Mouse (Mus musculus) CH12.LX (cell line): Measurements from ENCODE around the gene Nptn. TPM values are rescaled to one million over a fixed set of nuclear protein-coding genes. Genes with fewer than 3 reads are reported as not detected.

Source experiments
- DNase-seq: peaks from one replicate; pipeline ENCODE4 v3.0.0-alpha.2; 2013; ENCODE audit errors: extremely low read depth
- H3K27ac ChIP-seq: 2 replicates; pipeline ENCODE4 v1.5.1; 2012; ENCODE audit warnings: low read depth, mild to moderate bottlenecking, control low read depth, moderate library complexity; ENCODE audit not compliant: insufficient read depth
- H3K27me3 ChIP-seq: replicated peaks from 2 replicates; pipeline ENCODE3; 2012; ENCODE audit warnings: inconsistent platforms
- H3K36me3 ChIP-seq, 2 experiments: replicated peaks in 1 of 2; 2 replicates each; pipeline versions ENCODE3 to v1.6.1; 2012; ENCODE audit warnings: inconsistent platforms in 1 of 2, low read length in 1 of 2, mild to moderate bottlenecking in 1 of 2, mixed read lengths in 1 of 2, moderate library complexity in 1 of 2; ENCODE audit not compliant: control insufficient read depth in 1 of 2, insufficient read depth in 1 of 2
- H3K4me1 ChIP-seq, 2 experiments: 2 replicates each; pipeline ENCODE4 v1.6.1; 2012; ENCODE audit warnings: inconsistent platforms in 1 of 2, moderate library complexity in 1 of 2; ENCODE audit not compliant: insufficient read depth in 2 of 2, control insufficient read depth in 1 of 2
- H3K4me2 ChIP-seq: 2 replicates; pipeline ENCODE4 v1.6.1; 2012; ENCODE audit warnings: low read depth, mild to moderate bottlenecking, control low read depth; ENCODE audit not compliant: poor library complexity, insufficient read depth, severe bottlenecking
- H3K4me3 ChIP-seq, 3 experiments: fragments of 150-350 bp in 1 of 3; sonication (generic) in 1 of 3; replicated peaks in 1 of 3; 2 replicates each; pipeline versions ENCODE3 to v1.5.1; 2011 to 2012; ENCODE audit warnings: low read depth in 2 of 3, low read length in 2 of 3, mild to moderate bottlenecking in 2 of 3, moderate library complexity in 2 of 3, control low read depth in 1 of 3, improper control_type of control experiment in 1 of 3, inconsistent platforms in 1 of 3, mixed read lengths in 1 of 3; ENCODE audit not compliant: poor library complexity in 1 of 3
- H3K79me2 ChIP-seq: replicated peaks from 2 replicates; pipeline ENCODE4 v1.6.1; 2012; ENCODE audit warnings: mild to moderate bottlenecking, moderate library complexity; ENCODE audit not compliant: control insufficient read depth, poor library complexity, insufficient read depth, severe bottlenecking; ENCODE audit errors: extremely low read depth
- H3K9ac ChIP-seq: 2 replicates; pipeline ENCODE4 v1.6.1; 2012; ENCODE audit warnings: low read depth, mild to moderate bottlenecking, control low read depth, moderate library complexity; ENCODE audit not compliant: insufficient read depth
- H3K9me3 ChIP-seq: replicated peaks from 2 replicates; pipeline ENCODE3; 2012; ENCODE audit warnings: low read length, inconsistent platforms, mixed read lengths
- CHD1 ChIP-seq: IDR thresholded peaks from 2 replicates; pipeline ENCODE4 v1.6.1; 2012; ENCODE audit warnings: low read depth, low read length, improper control_type of control experiment, inconsistent platforms
- CTCF ChIP-seq, 2 experiments: IDR thresholded peaks in 1 of 2; conservative IDR thresholded peaks in 1 of 2; 2 replicates each; pipeline ENCODE4 v1.5.1; 2011 to 2012; ENCODE audit warnings: low read depth in 2 of 2, low read length in 2 of 2, improper control_type of control experiment in 1 of 2, inconsistent platforms in 1 of 2, mild to moderate bottlenecking in 1 of 2, moderate library complexity in 1 of 2
- ETS1 ChIP-seq: conservative IDR thresholded peaks from 2 replicates; pipeline ENCODE4 v1.6.1; 2012; ENCODE audit warnings: low read depth, mild to moderate bottlenecking, inconsistent platforms, low read length, improper control_type of control experiment, moderate library complexity
- HCFC1 ChIP-seq: IDR thresholded peaks from 2 replicates; pipeline ENCODE4 v1.6.1; 2012; ENCODE audit warnings: low read depth, mild to moderate bottlenecking, inconsistent platforms, low read length, improper control_type of control experiment
- MAX ChIP-seq: IDR thresholded peaks from 2 replicates; pipeline ENCODE4 v1.6.1; 2011; ENCODE audit warnings: low read length, improper control_type of control experiment
- MEF2A ChIP-seq: IDR thresholded peaks from 2 replicates; pipeline ENCODE4 v1.6.1; 2014; ENCODE audit warnings: low read depth, mild to moderate bottlenecking, inconsistent platforms, low read length, improper control_type of control experiment, borderline replicate concordance
- MXI1 ChIP-seq: IDR thresholded peaks from 2 replicates; pipeline ENCODE4 v1.6.1; 2011; ENCODE audit warnings: mild to moderate bottlenecking, low read depth, low read length, improper control_type of control experiment
- MYC ChIP-seq: IDR thresholded peaks from 2 replicates; pipeline ENCODE4 v1.6.1; 2011; ENCODE audit warnings: low read depth, mild to moderate bottlenecking, improper control_type of control experiment, low read length
- NELFE ChIP-seq: IDR thresholded peaks from 2 replicates; pipeline ENCODE4 v1.6.1; 2011; ENCODE audit warnings: low read depth, low read length, improper control_type of control experiment
- POLR2A ChIP-seq: IDR thresholded peaks from 2 replicates; pipeline ENCODE4 v1.6.1; 2011; ENCODE audit warnings: low read depth, mild to moderate bottlenecking, improper control_type of control experiment, low read length
- RAD21 ChIP-seq: IDR thresholded peaks from 2 replicates; pipeline ENCODE4 v1.6.1; 2011; ENCODE audit warnings: low read depth, mild to moderate bottlenecking, low read length, improper control_type of control experiment, moderate library complexity
- SMC3 ChIP-seq: IDR thresholded peaks from 2 replicates; pipeline ENCODE4 v1.6.1; 2011; ENCODE audit warnings: low read depth, low read length, improper control_type of control experiment
- TCF12 ChIP-seq: IDR thresholded peaks from 2 replicates; pipeline ENCODE4 v1.6.1; 2014; ENCODE audit warnings: low read depth, mild to moderate bottlenecking, inconsistent platforms, low read length, improper control_type of control experiment
- UBTF ChIP-seq: IDR thresholded peaks from 2 replicates; pipeline ENCODE4 v1.6.1; 2012; ENCODE audit warnings: low read depth, mild to moderate bottlenecking, inconsistent platforms, low read length, improper control_type of control experiment, moderate library complexity
- ZKSCAN1 ChIP-seq: IDR thresholded peaks from 2 replicates; pipeline ENCODE4 v1.6.1; 2012; ENCODE audit warnings: low read depth, inconsistent platforms, low read length, improper control_type of control experiment, borderline replicate concordance
- ZMIZ1 ChIP-seq: IDR thresholded peaks from 2 replicates; pipeline ENCODE4 v1.6.1; 2012; ENCODE audit warnings: low read depth, mild to moderate bottlenecking, inconsistent platforms, low read length, improper control_type of control experiment
- ZNF384 ChIP-seq: IDR thresholded peaks from 2 replicates; pipeline ENCODE4 v1.6.1; 2012; ENCODE audit warnings: low read depth, low read length, improper control_type of control experiment, inconsistent platforms
- dilution Hi-C: fragments of 300-500 bp; cut with MboI; formaldehyde crosslinking; loops from 2 replicates; pipeline ENCODE4 v1.14.3; 2020; ENCODE audit warnings: low sequenced_read_pairs; ENCODE audit not compliant: extremely low pct_unique_long_range_greater_than_20kb, extremely low pct_ligation_motif_present
- in situ Hi-C: fragments of 300-500 bp; cut with MboI; formaldehyde crosslinking; loops from 3 replicates; pipeline ENCODE4 v1.14.3; 2019; ENCODE audit warnings: low sequenced_read_pairs, low pct_ligation_motif_present, low pct_unique_long_range_greater_than_20kb, mixed read lengths
- polyA plus RNA-seq: library from polyadenylated mRNA; unstranded; fragments of >175 nt; gene quantifications from 2 replicates; pipeline ENCODE4 v1.2.1, GENCODE M21; 2012; ENCODE audit warnings: low read depth; ENCODE audit not compliant: insufficient read length
- total RNA-seq, 2 experiments: library from RNA; depleted of rRNA; stranded (reverse); fragments of 300-350 nt in 1 of 2; fragments of >200 nt in 1 of 2; gene quantifications; 2 replicates each; pipeline ENCODE4 v1.2.3; 2012 to 2014

Nptn gene
- total and polyA plus RNA-seq, 3 experiments = 48.4 to 184 (median 175) TPM

- Histone ChIP-seq H3K9me3 (no peaks in the 10 kb centered on the region), H3K4me3 (no peak overlapping the region), H3K79me2 (no peaks in the 10 kb centered on the region), H3K36me3 (no peaks in the 10 kb centered on the region), H3K4me2 (no peak overlapping the region), H3K9ac (no peak overlapping the region), H3K27ac (no peak overlapping the region), H3K4me1 (no peaks in the 10 kb centered on the region), H3K27me3 (no peaks in the 10 kb centered on the region)
- dilution Hi-C loops (no loop called here), in situ Hi-C loops (loop anchor here (25.0 kb wide), 1 partner anchor 716 kb away; the partner anchor contains the start of gene Adpgk)
- TF ChIP-seq NELFE = no peak
- no peak for TF ChIP-seq MEF2A
- TF ChIP-seq ZNF384 = no peak
- TF ChIP-seq CHD1 = no peak
- no peak for TF ChIP-seq POLR2A
- TF ChIP-seq CTCF (conservative IDR thresholded peaks at IDR 0.05 in 1 of 2, IDR thresholded peaks at IDR 0.05 in 1 of 2; ENCODE audit: low read depth in 2 of 2, low read length in 2 of 2) = no peak
- TF ChIP-seq ZMIZ1 = no peak
- TF ChIP-seq HCFC1 = no peak
- TF ChIP-seq MAX = no peak
- TF ChIP-seq MYC = no peak
- no peak for TF ChIP-seq ZKSCAN1
- TF ChIP-seq ETS1 = no peak
- TF ChIP-seq UBTF = no peak
- no peak for TF ChIP-seq TCF12
- no peak for TF ChIP-seq MXI1
- DNase-seq = no peak
These were observed 11.0 kb upstream of the Nptn start for GRCm38 (mm10) chr9:58571001-58571400.

GRCm38 (mm10) chr9:58578669-58579068 is 3.4 kb upstream of the Nptn start:
- dilution Hi-C loops (no loop called here), in situ Hi-C loops (no loop called here)
- Histone ChIP-seq H3K9ac (no peak overlapping the region), H3K4me3 (no peak overlapping the region), H3K36me3 (no peaks in the 10 kb centered on the region), H3K79me2 (peaks cover 5% of the 10 kb centered on the region), H3K4me1 (peaks cover 0 to 11% of the 10 kb centered on the region in 2 experiments; a peak in 2 of 4 replicates), H3K27ac (no peak overlapping the region), H3K9me3 (peaks cover 4% of the 10 kb centered on the region), H3K4me2 (no peak overlapping the region), H3K27me3 (no peaks in the 10 kb centered on the region)
- TF ChIP-seq SMC3 = peak; percentile 74
- TF ChIP-seq RAD21 = peak; percentile 74
- TF ChIP-seq CTCF (conservative IDR thresholded peaks at IDR 0.05 in 1 of 2, IDR thresholded peaks at IDR 0.05 in 1 of 2; ENCODE audit: low read depth in 2 of 2, low read length in 2 of 2) = peak; percentile 70 to 94
- TF ChIP-seq MEF2A = no peak
- peak; percentile 68 for DNase-seq
